Mouse (Mus musculus) urinary bladder, postnatal 4 days (tissue): ENCODE measurements at regions not wholly inside any gene's neighbourhood (a gene's known extent, or its start where the extent isn't known, plus 50 kb on each side); places are given as distances from the start of the nearest gene placed in this dataset.

Source experiments
- DNase-seq, 2 experiments: peaks; one replicate each; pipeline ENCODE4 v3.0.0; 2021 to 2022; ENCODE audit warnings: low spot score in 2 of 2

- no peak for DNase-seq
These were observed 60.5 kb downstream of the Sec61b start for GRCm38 (mm10) chr4:47534959-47535358.

DNA sequence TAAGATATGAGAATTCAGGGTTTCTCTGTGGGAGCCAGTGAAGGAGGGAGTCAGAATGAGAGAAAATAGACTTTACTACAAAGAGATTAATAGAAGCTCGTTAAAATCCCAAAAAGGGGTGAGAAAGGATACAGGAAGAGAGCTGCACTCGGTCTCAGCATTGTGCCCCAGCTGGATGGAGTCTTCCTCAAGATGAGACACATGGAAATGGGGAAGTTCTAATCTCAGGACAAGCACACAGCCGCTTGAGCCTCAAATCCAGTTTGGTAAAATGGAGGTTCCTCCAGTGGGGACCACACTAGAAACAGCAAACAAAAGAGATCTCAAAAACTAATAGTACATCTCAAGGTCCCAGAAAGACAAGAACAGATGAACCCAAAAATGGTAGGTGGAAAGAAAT lies 93.2 kb downstream of the Sec61b start:
- no peak for DNase-seq

GRCm38 (mm10) chr4:47570846-47571245 lies 96.4 kb downstream of the Sec61b start:
- no peak for DNase-seq

DNA sequence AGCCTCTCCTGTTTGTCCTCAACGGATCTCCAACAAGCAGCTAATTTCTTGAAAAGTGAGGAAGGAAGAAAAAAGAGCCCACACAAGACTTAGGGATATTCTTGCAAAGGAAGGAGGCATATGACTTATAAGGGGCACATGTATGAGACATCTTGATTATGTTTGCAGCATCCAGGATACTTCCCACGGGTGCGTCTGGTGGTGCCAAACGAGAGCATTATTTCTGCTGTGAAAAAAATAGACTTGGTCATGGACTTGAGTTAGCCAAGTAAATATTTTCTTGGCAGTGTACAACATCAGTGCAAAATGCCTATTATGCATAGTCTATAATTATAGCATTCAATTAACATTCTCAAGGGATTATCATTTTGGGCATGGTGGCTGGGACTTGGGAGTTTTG lies 101.6 kb downstream of the Sec61b start:
- no peak for DNase-seq

DNA sequence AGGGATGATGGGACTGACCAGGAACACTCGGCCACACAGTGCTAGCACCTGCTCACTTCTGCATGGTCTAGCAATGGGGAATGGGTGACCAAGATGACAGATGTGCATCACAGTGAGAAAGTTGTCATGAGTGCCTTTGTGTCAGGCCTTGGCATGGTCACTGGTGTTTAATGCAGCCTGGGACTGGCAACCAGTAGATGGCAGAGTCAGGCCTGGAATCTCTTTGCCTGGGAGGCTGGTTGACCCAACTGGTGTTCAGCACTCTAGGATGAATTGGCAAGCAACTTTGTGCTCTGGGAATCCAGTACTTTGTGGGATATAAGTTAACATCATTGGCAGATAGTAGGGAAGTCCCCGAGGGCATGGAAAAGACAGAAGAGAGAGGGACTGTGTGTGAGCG lies 103.0 kb downstream of the Sec61b start:
- DNase-seq, result no peak

GRCm38 (mm10) chr4:47578637-47579036 lies 104.2 kb downstream of the Sec61b start:
- DNase-seq, result no peak

DNA sequence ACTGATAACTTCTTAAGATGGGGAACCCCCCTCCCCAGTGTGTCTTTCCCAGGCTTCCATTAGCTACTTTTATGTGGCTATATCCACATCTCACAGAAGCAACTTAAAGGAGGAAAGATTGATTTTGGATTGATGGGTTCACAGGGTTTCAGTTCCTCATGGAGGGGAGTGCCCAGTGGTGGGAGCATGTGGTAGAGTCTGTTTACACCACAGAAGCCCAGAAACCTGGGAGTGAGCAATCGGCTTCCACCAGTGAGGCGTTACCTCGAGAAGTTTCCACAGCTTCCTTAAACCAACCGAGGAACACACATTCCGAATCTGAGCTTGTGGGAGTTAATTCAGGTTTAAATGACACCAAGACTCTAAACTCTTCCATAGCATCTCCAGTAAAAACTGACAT lies 106.1 kb downstream of the Sec61b start:
- no peak for DNase-seq

GRCm38 (mm10) chr4:47587256-47587655 lies 112.8 kb downstream of the Sec61b start:
- DNase-seq, result peak in 1 of 2 experiments; percentile 46

DNA sequence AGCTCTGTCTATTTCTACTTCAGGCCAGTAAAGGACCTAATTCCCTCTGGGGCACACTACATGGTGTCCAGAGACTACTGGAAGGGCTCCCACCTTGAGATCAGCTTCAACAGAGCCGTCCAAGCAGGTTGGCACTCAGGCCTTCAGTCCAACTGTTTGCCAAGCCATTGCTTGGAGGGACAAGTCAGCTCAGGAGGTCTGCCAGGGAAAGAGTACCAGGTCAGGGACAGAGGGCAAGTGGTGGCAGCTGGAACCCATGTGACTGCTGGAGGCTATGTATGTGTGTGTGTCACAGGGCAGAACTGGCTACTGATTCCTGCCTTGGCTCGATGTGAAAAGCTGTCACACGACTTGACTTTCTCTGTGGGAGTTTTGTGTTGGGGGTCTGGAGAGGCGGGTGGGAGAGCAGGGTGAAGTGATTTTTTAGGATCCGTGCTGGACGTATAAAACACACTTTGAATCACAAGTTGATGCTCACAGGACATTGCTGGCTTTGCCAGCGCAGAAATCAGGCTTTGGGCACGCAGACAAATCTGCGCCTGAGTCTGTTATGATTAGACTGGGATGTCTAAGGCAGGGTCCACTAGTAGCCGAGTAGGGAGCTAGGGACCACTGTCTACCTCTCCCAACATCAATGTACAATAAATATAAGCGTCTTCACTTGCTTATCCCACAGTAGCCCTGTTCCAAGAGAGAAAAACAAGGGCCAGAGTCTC lies 118.0 kb downstream of the Sec61b start:
- no peak for DNase-seq

- no peak for DNase-seq
These were observed 118.7 kb downstream of the Sec61b start for GRCm38 (mm10) chr4:47593155-47593554.

DNA sequence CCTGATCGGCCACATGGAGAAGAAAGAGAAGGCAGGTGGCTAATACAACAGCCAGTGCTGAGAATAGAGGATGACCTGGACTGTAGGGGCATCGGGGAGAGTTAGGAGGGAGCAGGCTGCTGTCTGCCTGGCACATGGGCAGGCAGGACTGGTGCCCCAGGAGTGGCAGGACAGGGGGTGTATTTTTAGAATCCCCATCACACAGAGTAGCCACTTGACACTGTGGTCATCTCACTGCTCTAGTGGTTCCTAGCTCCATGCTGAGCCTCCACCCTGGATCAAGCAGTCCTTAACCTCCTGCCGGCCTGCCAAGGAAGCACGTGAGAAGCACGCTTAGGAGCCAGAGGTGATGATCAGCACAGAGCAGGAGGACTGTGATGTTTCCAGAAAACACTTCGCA lies 119.7 kb downstream of the Sec61b start:
- DNase-seq, result no peak

DNA sequence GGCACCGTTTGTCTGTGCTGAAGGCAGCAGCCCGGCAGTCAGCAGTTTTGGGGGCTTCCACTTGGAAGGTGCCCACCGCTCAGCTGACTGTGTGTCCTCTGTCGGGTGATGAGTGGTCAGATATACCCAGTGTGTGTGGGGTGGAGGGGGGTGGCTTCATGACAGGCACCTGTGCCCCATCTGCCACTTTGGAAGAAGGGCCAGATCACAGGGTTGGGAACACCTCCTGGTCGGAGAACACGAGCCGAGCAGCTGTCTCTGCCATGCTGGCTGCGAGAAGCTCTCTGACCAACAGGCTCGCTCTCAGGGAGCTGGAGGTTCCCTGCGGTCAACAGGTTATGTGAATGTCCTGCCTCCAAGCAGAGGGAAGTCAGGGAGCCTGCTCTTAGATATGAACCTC lies 121.4 kb downstream of the Sec61b start:
- DNase-seq, result no peak

GRCm38 (mm10) chr4:47597586-47597985 lies 123.1 kb downstream of the Sec61b start:
- no peak for DNase-seq

- no peak for DNase-seq
These were observed 123.8 kb downstream of the Sec61b start for GRCm38 (mm10) chr4:47598216-47598615.

DNA sequence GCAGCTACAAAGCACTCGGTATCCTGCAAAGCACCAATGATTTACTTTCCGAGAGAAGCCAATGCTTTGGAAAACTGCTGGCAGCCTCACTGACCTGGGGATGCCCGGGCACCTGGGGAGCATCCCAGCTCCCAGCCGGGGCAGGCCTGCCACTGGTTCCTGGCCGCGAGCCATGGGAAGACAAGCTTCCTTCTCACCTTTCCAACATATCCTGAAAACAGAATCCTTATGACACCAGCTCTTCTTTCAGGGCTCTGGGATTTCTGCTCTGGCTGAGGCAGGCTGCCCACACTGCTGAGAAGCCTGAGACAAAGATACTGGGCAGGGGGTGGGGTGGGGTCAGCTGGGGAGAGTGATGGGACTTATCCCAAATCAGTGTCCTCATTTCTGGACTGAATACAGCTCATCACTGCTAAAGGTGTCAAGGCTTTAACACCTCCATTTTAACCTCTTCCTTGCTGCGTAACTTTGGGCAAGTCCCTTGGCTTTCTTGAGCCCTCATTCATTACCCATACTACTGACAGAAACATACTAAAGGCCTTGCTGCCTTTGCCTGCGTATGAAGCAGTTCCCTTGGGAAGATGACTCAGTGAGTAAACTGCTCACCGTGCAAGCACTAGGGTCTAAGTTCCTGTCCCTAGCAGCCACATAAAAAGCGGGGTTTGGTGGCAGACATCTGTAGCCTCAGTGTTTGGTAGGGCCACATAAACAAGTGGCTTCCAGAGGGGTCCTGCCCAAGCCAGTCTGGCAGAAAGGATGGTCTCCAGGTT lies 127.0 kb downstream of the Sec61b start:
- no peak for DNase-seq

DNA sequence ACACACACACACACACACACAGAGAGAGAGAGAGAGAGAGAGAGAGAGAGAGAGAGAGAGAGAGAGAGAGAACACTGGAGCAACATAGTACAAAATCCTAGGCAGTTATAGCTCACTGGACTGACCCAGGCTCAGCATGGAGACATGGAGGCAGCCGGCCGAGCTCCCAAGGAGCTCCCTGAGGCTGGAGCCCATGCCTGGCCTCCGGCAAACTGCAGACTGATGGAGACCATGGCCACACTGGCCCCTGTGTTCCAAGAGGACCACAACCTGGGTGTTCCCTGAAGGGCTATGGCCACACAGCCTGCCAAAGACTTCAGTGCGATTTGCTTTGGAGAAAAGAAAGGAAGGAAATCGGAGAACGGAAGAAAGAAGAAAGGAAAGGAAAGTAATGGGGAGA lies 128.9 kb downstream of the Sec61b start:
- no peak for DNase-seq

DNA sequence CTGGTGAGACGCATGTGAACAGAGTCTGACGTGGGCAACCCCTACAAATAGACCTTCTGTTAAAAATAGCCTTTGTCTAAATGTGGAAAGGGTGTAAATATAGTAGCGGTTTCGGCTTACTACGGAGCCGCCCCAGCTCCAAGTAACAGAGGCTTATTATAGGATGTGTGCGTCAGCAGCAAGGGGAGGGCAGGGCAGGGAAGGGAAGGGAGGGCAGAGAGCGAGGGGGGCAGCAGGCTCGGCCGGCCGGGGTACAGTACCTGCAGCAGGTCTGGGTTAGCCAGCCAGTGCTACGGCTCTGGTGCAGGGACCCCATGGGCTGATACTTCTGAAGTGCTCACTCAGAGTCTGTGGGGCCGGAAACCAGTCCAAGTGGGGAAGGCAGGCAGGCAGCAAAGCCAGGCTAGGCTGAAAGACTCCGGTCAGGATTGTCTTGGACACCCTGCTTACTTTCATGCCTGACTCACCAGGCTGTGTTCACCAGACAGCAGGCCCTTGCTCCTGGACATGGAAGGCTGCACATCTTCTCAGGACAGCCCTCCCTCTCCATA lies 129.5 kb downstream of the Sec61b start:
- DNase-seq, result no peak

DNA sequence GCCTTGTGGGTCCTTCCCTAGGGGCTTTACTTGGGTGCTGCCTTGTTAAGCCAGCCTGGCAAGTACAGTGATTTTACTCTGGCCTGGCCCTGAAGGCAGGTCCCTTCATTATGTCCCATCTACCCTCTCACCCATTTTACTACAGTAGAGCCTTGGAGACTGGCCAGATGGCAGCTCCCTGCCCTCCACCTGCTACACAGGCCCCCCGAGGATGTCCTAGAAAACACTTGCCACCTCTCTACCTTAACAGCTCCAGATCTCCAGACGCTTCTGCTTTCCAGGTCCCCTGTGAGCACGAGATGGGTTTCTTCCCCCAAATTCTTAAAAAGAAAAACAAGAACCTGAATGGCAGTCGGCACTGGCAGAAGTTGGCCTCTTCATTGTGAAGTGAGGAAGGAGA lies 131.2 kb downstream of the Sec61b start:
- no peak for DNase-seq

DNA sequence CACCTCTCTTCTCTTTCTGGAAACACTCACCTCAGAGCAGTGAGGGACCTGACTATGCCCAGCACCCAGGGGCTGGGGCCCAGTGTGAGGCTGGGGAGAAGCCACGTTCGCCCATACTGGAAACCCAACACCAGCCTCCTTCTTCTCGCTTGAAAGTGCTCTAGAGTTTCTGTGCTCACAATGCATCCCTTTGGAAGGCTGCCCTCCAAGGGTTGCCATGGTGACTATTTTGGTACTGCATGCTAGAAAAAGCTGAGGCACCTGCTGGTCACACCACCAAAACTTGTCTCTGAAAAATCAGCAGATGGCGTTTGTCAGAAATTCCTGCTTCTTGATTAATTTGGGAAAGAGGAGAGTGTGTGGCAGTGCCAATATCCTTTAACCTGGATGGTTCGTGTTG lies 134.2 kb downstream of the Sec61b start:
- no peak for DNase-seq

- no peak for DNase-seq
These were observed 136.5 kb downstream of the Sec61b start for GRCm38 (mm10) chr4:47610913-47611312.

DNA sequence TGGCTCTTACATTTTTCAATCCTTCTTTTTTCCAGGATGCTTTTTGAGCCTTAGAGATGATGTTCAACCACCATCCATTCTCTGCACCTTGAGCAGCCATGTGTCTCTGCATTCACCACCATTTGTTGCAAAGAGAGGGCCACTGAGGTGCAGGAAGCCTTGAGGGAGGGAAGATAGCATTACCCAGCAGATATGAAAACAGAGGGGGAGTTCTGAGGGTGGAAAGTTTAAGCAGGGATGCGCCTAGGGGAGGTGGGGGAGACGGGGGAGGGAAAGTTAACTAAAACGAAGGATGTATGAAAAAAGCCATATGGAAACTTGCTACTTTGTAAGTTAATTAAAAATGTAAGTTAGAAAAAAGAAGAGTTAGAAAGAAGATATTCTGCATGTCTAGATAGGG lies 142.1 kb downstream of the Sec61b start:
- no peak for DNase-seq

DNA sequence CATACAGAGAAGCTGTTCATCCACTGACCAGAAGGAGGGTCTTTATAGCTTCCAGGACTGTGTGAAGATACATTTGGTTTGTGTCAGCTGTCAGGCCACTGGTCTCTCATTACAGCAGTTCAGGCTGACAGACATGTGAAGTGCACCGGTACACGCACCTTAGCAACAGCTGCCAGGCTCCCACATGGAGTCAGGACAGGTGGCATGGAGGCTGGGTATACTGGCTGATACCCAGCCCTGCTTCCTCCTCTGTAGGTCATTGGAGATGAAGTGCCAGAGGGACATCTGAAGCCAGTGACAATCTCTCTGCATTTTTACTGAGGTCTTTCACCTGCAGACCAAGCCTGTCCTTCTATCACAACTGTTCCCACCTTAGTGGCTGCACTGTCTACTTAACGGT lies 146.2 kb downstream of the Sec61b start:
- DNase-seq, result no peak
